In genomic region chr2:38609310-38609709, GRCm38 (mm10) we compare ENCODE assay signal across 14 mouse cellular contexts. TPM values are rescaled to one million over a fixed set of nuclear protein-coding genes. Genes with fewer than 3 reads are reported as not detected.
DNase-seq lines count a peak whose midpoint lies in the region; ATAC-seq lines count a peak whose summit lies in the region.
"Had no signal": no experiment of that assay in that cellular context is flagged by ENCODE, and none has a peak within 500 bp of the region (broad histone marks: within the 10 kb centered on the region; RNA-seq: fewer than 3 reads in every experiment).

No protein-coding gene starts in this region.

- H3K27me3 ChIP-seq in neural tube, embryonic 12.5 days (replicated peaks) = no peaks in the 10 kb centered on the region
- H3K27me3 ChIP-seq in forebrain, embryonic 14.5 days (replicated peaks; ENCODE audit: control insufficient read depth, insufficient read depth, low read length) = no peaks in the 10 kb centered on the region
- no peaks in the 10 kb centered on the region for H3K27me3 ChIP-seq in hindbrain, embryonic 16.5 days (replicated peaks; ENCODE audit: control insufficient read depth, insufficient read depth, low read length)
- H3K27me3 ChIP-seq in neural tube, embryonic 15.5 days (replicated peaks) = no peaks in the 10 kb centered on the region
- H3K27me3 ChIP-seq: liver, embryonic 12.5 days; lung, embryonic 15.5 days had no signal

- H3K9me3 ChIP-seq in neural tube, embryonic 12.5 days = no peaks in the 10 kb centered on the region
- H3K9me3 ChIP-seq in forebrain, embryonic 14.5 days (replicated peaks; ENCODE audit: control insufficient read depth, low read length) = no peaks in the 10 kb centered on the region
- H3K9me3 ChIP-seq in hindbrain, embryonic 16.5 days (ENCODE audit: control insufficient read depth, low read length) = no peaks in the 10 kb centered on the region
- no peaks in the 10 kb centered on the region for H3K9me3 ChIP-seq in neural tube, embryonic 15.5 days (replicated peaks)
- H3K9me3 ChIP-seq: limb, embryonic 10.5 days; liver, embryonic 12.5 days; lung, embryonic 15.5 days had no signal

- DNase-seq in neural tube, embryonic 10.5 days (ENCODE audit: extremely low spot score, low spot score) = no peak
- DNase-seq in forebrain, embryonic 14.5 days (ENCODE audit: low spot score) = peak; percentile 70
- DNase-seq in testis, postnatal 14 days (ENCODE audit: low spot score) = no peak
- DNase-seq in cerebellum, adult 11 months = no peak
- DNase-seq in right cerebral cortex, adult 18-20 months = no peak
- DNase-seq: adrenal gland, postnatal 25 days; gastrocnemius, postnatal 36 days; kidney, adult 8-10 months had no signal

- no peak overlapping the region for H3K4me3 ChIP-seq in neural tube, embryonic 12.5 days
- no peak overlapping the region for H3K4me3 ChIP-seq in forebrain, embryonic 14.5 days (ENCODE audit: low read depth, low read length)
- no peak overlapping the region for H3K4me3 ChIP-seq in hindbrain, embryonic 16.5 days (ENCODE audit: low read length)
- H3K4me3 ChIP-seq in neural tube, embryonic 15.5 days (replicated peaks) = no peak overlapping the region
- H3K4me3 ChIP-seq: limb, embryonic 10.5 days; liver, embryonic 12.5 days; lung, embryonic 15.5 days had no signal

- WGBS in neural tube, embryonic 12.5 days = 52% methylated on average over 11 of the region's 11 CpGs
- WGBS in forebrain, embryonic 14.5 days = 7% methylated on average over 11 of the region's 11 CpGs
- 34% methylated on average over 11 of the region's 11 CpGs for WGBS in hindbrain, embryonic 16.5 days
- 32% methylated on average over 11 of the region's 11 CpGs for WGBS in neural tube, embryonic 15.5 days

- no peak overlapping the region for H3K9ac ChIP-seq in neural tube, embryonic 12.5 days
- H3K9ac ChIP-seq in forebrain, embryonic 14.5 days (ENCODE audit: low read length) = no peak overlapping the region
- H3K9ac ChIP-seq in hindbrain, embryonic 16.5 days (ENCODE audit: low read depth, low read length) = no peak overlapping the region
- H3K9ac ChIP-seq in neural tube, embryonic 15.5 days (replicated peaks) = no peak overlapping the region
- H3K9ac ChIP-seq: liver, embryonic 12.5 days; lung, embryonic 15.5 days had no signal

- ATAC-seq in neural tube, embryonic 12.5 days (ENCODE audit: low FRiP score, low read depth) = peak; percentile 33; the same call in 1 of the 2 replicates
- peak; percentile 83 for ATAC-seq in forebrain, embryonic 14.5 days
- peak; percentile 59 for ATAC-seq in hindbrain, embryonic 16.5 days
- ATAC-seq in neural tube, embryonic 15.5 days (ENCODE audit: low FRiP score) = peak; percentile 40; the same call in 1 of the 2 replicates
- ATAC-seq: liver, embryonic 12.5 days had no signal

- no peak overlapping the region for H3K27ac ChIP-seq in neural tube, embryonic 12.5 days
- peak overlapping the region; percentile 66 for H3K27ac ChIP-seq in forebrain, embryonic 14.5 days (ENCODE audit: low read depth, low read length)
- no peak overlapping the region for H3K27ac ChIP-seq in hindbrain, embryonic 16.5 days (ENCODE audit: low read depth, low read length)
- H3K27ac ChIP-seq in neural tube, embryonic 15.5 days (replicated peaks) = no peak overlapping the region
- H3K27ac ChIP-seq: limb, embryonic 10.5 days; liver, embryonic 12.5 days; lung, embryonic 15.5 days had no signal

- 0 out of 2 replicates have a peak, but pooled peaks cover 3% of the 10 kb centered on the region for H3K36me3 ChIP-seq in neural tube, embryonic 12.5 days
- H3K36me3 ChIP-seq in forebrain, embryonic 14.5 days (ENCODE audit: control insufficient read depth, insufficient read depth, low read length) = peaks cover 12% of the 10 kb centered on the region; the same call in 1 of the 2 replicates
- no peaks in the 10 kb centered on the region for H3K36me3 ChIP-seq in hindbrain, embryonic 16.5 days (ENCODE audit: control insufficient read depth, insufficient read depth, low read length)
- no peaks in the 10 kb centered on the region for H3K36me3 ChIP-seq in neural tube, embryonic 15.5 days

- no peak overlapping the region for H3K4me2 ChIP-seq in neural tube, embryonic 12.5 days (replicated peaks)
- H3K4me2 ChIP-seq in forebrain, embryonic 14.5 days (ENCODE audit: low read length) = peak overlapping the region; percentile 25; the same call in 1 of the 2 replicates
- H3K4me2 ChIP-seq in hindbrain, embryonic 16.5 days (ENCODE audit: low read length) = no peak overlapping the region
- no peak overlapping the region for H3K4me2 ChIP-seq in neural tube, embryonic 15.5 days
- H3K4me2 ChIP-seq: liver, embryonic 12.5 days; lung, embryonic 15.5 days had no signal

- peaks cover 17% of the 10 kb centered on the region for H3K4me1 ChIP-seq in neural tube, embryonic 12.5 days
- peaks cover 26% of the 10 kb centered on the region for H3K4me1 ChIP-seq in forebrain, embryonic 14.5 days (ENCODE audit: control insufficient read depth, insufficient read depth, low read length)
- H3K4me1 ChIP-seq in hindbrain, embryonic 16.5 days (ENCODE audit: control insufficient read depth, insufficient read depth, low read depth, low read length) = peaks cover 13% of the 10 kb centered on the region
- peaks cover 23% of the 10 kb centered on the region for H3K4me1 ChIP-seq in neural tube, embryonic 15.5 days
- H3K4me1 ChIP-seq: lung, embryonic 15.5 days had no signal

RNA-seq across cellular contexts. Expression of gene Psmb7, which starts 34.6 kb away (rescaled TPM):
- 290 and 299 TPM in 2 replicates for polyA plus RNA-seq in neural tube, embryonic 12.5 days (2016; fragmentation: Nextera tagmentation; extraction: Ambion mirVana)
- polyA plus RNA-seq in forebrain, embryonic 14.5 days (2014; fragmentation: Nextera tagmentation; extraction: Ambion mirVana) = 328 and 382 TPM in 2 replicates
- polyA plus RNA-seq in hindbrain, embryonic 16.5 days (2015; fragmentation: Nextera tagmentation; extraction: Ambion mirVana) = 273 and 299 TPM in 2 replicates
- 283 and 284 TPM in 2 replicates for polyA plus RNA-seq in neural tube, embryonic 15.5 days (2015; fragmentation: Nextera tagmentation; extraction: Ambion mirVana)

Comparison
In these comparisons a context has a peak if more than half of its experiments do, and no peak if none do; other contexts are left out.
1. ATAC-seq: peak in every context shown above with its lines; median percentile 83 in forebrain, embryonic 14.5 days; 59 in hindbrain, embryonic 16.5 days; 40 in neural tube, embryonic 15.5 days; 33 in neural tube, embryonic 12.5 days.